Mouse (Mus musculus) cortical plate, adult 2 months (tissue): ENCODE measurements around the gene Krt78.

ENCODE experiments used
- CTCF ChIP-seq: fragments of 200-500 bp; IDR thresholded peaks from 2 replicates; pipeline ENCODE4 v1.5.1; 2011; ENCODE audit warnings: mild to moderate bottlenecking, control low read depth, low read length; ENCODE audit not compliant: insufficient read depth; ENCODE audit errors: extremely low read depth
- POLR2A ChIP-seq: fragments of 200-500 bp; IDR thresholded peaks from 2 replicates; pipeline ENCODE4 v1.6.1; 2011; ENCODE audit warnings: mild to moderate bottlenecking, low read length, control low read depth; ENCODE audit not compliant: insufficient read depth; ENCODE audit errors: extremely low read depth

- TF ChIP-seq POLR2A = no peak
- TF ChIP-seq CTCF = no peak
Observed at GRCm38 (mm10) chr15:101980849-101981248, 26.8 kb upstream of the Krt78 start.
